Mouse (Mus musculus) heart, postnatal 36 days (tissue): ENCODE results near the gene Prl6a1. TPM values are rescaled to one million over a fixed set of nuclear protein-coding genes. Genes with fewer than 3 reads are reported as not detected.

Experiments
- DNase-seq, 2 experiments: peaks; one replicate each; pipeline ENCODE4 v3.0.0; 2021 to 2022
- intact Hi-C: fragments of 180-260 bp; cut with DNase I; formaldehyde crosslinking; loops from one replicate; pipeline ENCODE4 v1.15.1; 2025
- total RNA-seq, 2 experiments: library from RNA; stranded (reverse); gene quantifications; 2 replicates each; pipeline ENCODE4 v1.2.3; 2021

The Prl6a1 gene
- not detected for total RNA-seq

DNA sequence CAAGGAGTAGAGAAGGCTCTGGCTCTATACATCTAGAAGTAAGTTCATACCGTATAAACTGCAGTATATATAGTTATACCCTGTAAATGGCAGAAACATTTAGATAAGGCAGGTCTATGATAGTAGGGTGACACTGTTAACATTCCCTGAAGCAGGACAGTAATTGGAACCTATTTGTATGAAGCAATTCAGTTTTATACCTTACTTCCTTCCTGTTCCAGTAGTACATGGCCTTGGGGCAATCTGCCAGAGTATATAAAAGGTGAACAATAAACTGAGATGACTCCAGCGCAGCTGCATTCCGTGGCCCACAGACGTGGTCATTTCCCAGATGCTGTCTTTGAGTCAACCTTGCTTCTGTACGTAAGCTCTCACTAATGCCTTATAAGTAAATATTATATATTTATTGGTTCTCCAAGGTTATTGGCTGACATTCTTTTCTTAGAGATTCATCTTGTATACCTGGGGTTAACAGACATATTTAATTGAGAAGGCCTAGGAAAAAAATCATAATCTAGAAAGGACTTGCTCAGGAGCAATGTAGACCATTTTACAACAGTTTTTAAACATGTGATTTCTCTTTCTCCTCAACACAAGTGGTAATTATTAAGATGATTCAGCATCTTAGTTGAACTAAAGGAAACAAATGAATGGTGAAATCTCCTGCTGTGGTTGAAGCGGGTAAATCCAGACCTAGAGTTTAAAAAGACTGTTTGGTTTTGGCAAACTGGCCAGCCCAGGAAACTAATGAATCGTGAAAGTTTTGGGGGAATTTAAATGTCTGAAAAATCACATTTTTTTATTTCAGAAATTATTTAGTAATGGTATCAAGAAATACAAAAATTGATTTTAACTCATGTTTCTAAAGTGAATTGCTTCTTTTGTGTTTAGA, at the start of gene Prl6a1:
Gene Prl6a1 (plus strand): TSS at position 294 of the 892 bp plus-strand sequence.
- intact Hi-C loops = no loop called here

DNA sequence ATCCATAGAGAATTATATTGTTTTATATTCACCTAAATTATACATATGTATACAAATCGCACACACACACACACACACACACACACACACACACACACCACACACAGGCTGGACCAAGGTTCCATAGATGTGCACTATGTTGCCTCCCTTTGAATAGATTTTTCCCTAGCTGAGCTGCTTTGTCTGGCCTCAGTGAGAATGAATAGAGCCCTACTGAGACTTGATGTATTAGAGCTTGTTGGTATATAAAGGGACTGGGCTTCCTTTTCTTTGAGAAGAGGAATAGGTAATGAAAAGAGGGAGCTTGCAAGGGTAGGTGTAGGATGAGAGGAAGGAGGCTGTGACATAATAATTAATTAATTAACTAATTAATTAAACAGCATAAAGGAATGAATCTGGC, 22.6 kb downstream of the Prl6a1 start:
- intact Hi-C loops = no loop called here
- DNase-seq = no peak

More for the DNA sequence above, at the start of gene Prl6a1:
- DNase-seq = no peak

DNA sequence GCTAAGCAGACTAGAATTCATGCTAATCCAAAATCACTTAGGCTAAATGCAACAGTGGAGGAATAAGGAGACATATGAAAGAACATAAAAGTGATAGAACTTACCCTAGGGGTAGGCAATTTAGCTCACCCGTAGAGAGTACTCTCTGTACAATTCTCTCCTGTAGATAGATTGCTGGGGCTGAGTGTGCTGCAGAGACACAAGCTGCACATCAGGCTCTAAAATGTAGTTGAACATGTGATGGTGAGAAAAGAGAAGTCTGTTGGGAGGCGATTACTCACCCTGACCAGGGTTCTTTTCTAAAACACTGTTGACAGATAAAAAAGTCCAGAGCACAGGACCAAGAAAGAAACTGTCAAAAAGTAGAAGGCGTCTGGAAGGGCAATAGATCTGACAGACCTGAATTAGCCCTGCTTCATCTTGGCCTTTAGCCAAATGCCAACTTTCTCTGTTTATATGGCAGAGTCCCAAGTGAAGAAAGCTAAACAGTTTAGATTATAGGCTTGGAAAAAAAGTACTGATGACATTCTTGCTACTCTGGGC, 30.4 kb downstream of the Prl6a1 start:
- intact Hi-C loops = no loop called here
- no peak for DNase-seq

DNA sequence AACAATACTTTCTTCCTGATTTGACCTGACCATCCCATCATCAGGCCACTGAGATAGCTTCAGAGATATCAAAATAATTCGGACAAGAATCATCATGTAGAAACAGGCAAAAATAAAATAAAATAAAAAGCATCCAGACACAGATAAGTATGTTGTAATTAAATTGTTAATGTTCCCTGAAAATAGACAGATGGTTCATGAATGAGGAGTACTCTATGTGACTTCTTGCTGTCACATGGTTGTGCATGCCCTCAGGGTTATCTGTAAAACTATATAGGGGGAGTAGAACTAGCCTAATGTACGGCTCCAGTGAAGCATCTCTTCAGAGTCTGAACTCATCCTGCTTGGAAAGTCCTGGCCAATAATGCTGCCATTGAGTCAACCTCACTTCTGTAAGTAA, 32.9 kb downstream of the Prl6a1 start, which contains the start of gene Prl8a2:
Gene Prl8a2 (plus strand): TSS at position 301 of the 400 bp plus-strand sequence.
- intact Hi-C loops = no loop called here

More for the DNA sequence above, 32.9 kb downstream of the Prl6a1 start, which contains the start of gene Prl8a2:
- DNase-seq = no peak

Other genes with a start within 250 kb of the Prl6a1 start
- gene Prl3d1, start 218.4 kb upstream of the Prl6a1 start, total RNA-seq = not detected
- gene Prl3d2, start 190.9 kb upstream of the Prl6a1 start, total RNA-seq = not detected
- not detected for gene Prl3d3, start 155.8 kb upstream of the Prl6a1 start, total RNA-seq
- not detected for gene Prl3c1, start 116.0 kb upstream of the Prl6a1 start, total RNA-seq
- not detected for gene Prl3b1, start 70.8 kb upstream of the Prl6a1 start, total RNA-seq
- not detected for gene Prl3a1, start 53.2 kb upstream of the Prl6a1 start, total RNA-seq
- gene Prl8a2, start 33.0 kb downstream of the Prl6a1 start, total RNA-seq = not detected
- not detected for gene Prl2b1, start 78.2 kb downstream of the Prl6a1 start, total RNA-seq
- gene Prl8a6, start 126.1 kb downstream of the Prl6a1 start, total RNA-seq = not detected
- not detected for gene Prl8a8, start 200.6 kb downstream of the Prl6a1 start, total RNA-seq